Mouse (Mus musculus) WW6 (cell line): ENCODE results near the gene Rsf1.

Source experiments
- DNase-seq: peaks from one replicate; pipeline ENCODE4 v3.0.0-alpha.2; 2013; ENCODE audit warnings: low read depth, low spot score

Gene Rsf1

GRCm38 (mm10) chr7:97723646-97724538, 144.2 kb downstream of the Rsf1 start:
- no peak for DNase-seq

- no peak for DNase-seq
These were observed 145.7 kb downstream of the Rsf1 start for GRCm38 (mm10) chr7:97725401-97725800.

- DNase-seq, result no peak
These were observed 146.4 kb downstream of the Rsf1 start for GRCm38 (mm10) chr7:97726080-97726479.

GRCm38 (mm10) chr7:97726778-97727177, 147.1 kb downstream of the Rsf1 start:
- DNase-seq, result no peak

GRCm38 (mm10) chr7:97728666-97729614, 149.3 kb downstream of the Rsf1 start:
- DNase-seq, result no peak

GRCm38 (mm10) chr7:97730427-97730826, 150.7 kb downstream of the Rsf1 start:
- no peak for DNase-seq

GRCm38 (mm10) chr7:97733606-97734005, 153.9 kb downstream of the Rsf1 start:
- no peak for DNase-seq

- no peak for DNase-seq
These were observed 155.3 kb downstream of the Rsf1 start for GRCm38 (mm10) chr7:97735021-97735420.

- DNase-seq, result no peak
These were observed 156.3 kb downstream of the Rsf1 start for GRCm38 (mm10) chr7:97735886-97736420.

GRCm38 (mm10) chr7:97737256-97737637, 157.6 kb downstream of the Rsf1 start:
- no peak for DNase-seq

- DNase-seq, result no peak
These were observed 158.2 kb downstream of the Rsf1 start, which contains the start of gene Aqp11 for GRCm38 (mm10) chr7:97737638-97738456. Gene Aqp11 (minus strand): TSS chr7:97738289.

- no peak for DNase-seq
These were observed 161.3 kb downstream of the Rsf1 start for GRCm38 (mm10) chr7:97740948-97741347.

GRCm38 (mm10) chr7:97741756-97742291, 162.1 kb downstream of the Rsf1 start:
- DNase-seq, result no peak
